Mouse (Mus musculus): ENCODE measurements around the gene Cbx8.
A peak's percentile ranks its signal among the peaks of the same experiment; 100 is the strongest.

Cbx8 gene

GRCm38 (mm10) chr11:119051426-119051825 is 10.7 kb upstream of the Cbx8 start:
- no peak for DNase-seq (ENCODE audit: low spot score in 2 of 2)

GRCm38 (mm10) chr11:119050361-119050760 is 9.6 kb upstream of the Cbx8 start:
- peak in 1 of 2 experiments; percentile 29 for DNase-seq (ENCODE audit: low spot score in 2 of 2)

GRCm38 (mm10) chr11:119048133-119048510 is 7.4 kb upstream of the Cbx8 start:
- no peak for DNase-seq (ENCODE audit: low spot score in 2 of 2)

- DNase-seq (ENCODE audit: low spot score in 2 of 2): peak in 1 of 2 experiments; percentile 21
These were observed 6.7 kb upstream of the Cbx8 start for GRCm38 (mm10) chr11:119047261-119048132.

GRCm38 (mm10) chr11:119046601-119047245 is 6.0 kb upstream of the Cbx8 start:
- DNase-seq (ENCODE audit: low spot score in 2 of 2): peak in 1 of 2 experiments; percentile 37

- DNase-seq (ENCODE audit: low spot score in 2 of 2): no peak
These were observed 4.0 kb upstream of the Cbx8 start for GRCm38 (mm10) chr11:119044551-119045337.

- DNase-seq (ENCODE audit: low spot score in 2 of 2): peak in 1 of 2 experiments; percentile 33
These were observed 3.2 kb upstream of the Cbx8 start for GRCm38 (mm10) chr11:119043761-119044550.

- DNase-seq (ENCODE audit: low spot score in 2 of 2): no peak
These were observed 2.4 kb upstream of the Cbx8 start for GRCm38 (mm10) chr11:119043273-119043540.

- DNase-seq (ENCODE audit: low spot score in 2 of 2): peak; percentile 21 to 27
These were observed 1.9 kb upstream of the Cbx8 start for GRCm38 (mm10) chr11:119042466-119043272.

- DNase-seq (ENCODE audit: low spot score in 2 of 2): peak in 1 of 2 experiments; percentile 23
These were observed 1.1 kb upstream of the Cbx8 start for GRCm38 (mm10) chr11:119041750-119042465.

GRCm38 (mm10) chr11:119041325-119041716 is 552 bp upstream of the Cbx8 start:
- DNase-seq (ENCODE audit: low spot score in 2 of 2): no peak

- DNase-seq (ENCODE audit: low spot score in 2 of 2): no peak
These were observed 847 bp downstream of the Cbx8 start for GRCm38 (mm10) chr11:119039732-119040512.

GRCm38 (mm10) chr11:119038744-119039484 is 1.9 kb downstream of the Cbx8 start:
- peak in 1 of 2 experiments; percentile 18 for DNase-seq (ENCODE audit: low spot score in 2 of 2)

- DNase-seq (ENCODE audit: low spot score in 2 of 2): no peak
These were observed 2.9 kb downstream of the Cbx8 start for GRCm38 (mm10) chr11:119037780-119038401.

GRCm38 (mm10) chr11:119036934-119037779 is 3.6 kb downstream of the Cbx8 start:
- no peak for DNase-seq (ENCODE audit: low spot score in 2 of 2)

GRCm38 (mm10) chr11:119036447-119036846 is 4.3 kb downstream of the Cbx8 start:
- no peak for DNase-seq (ENCODE audit: low spot score in 2 of 2)

GRCm38 (mm10) chr11:119035686-119036165 is 5.0 kb downstream of the Cbx8 start:
- no peak for DNase-seq (ENCODE audit: low spot score in 2 of 2)
